Mouse (Mus musculus) ovary, postnatal 14 days (tissue): ENCODE data around the gene Cuedc1.
"Not testable (repeated sequence)": the region's sequence is repeated elsewhere in the genome, so short reads cannot be mapped to it uniquely, and the experiment has no call there.

Experiments
- DNase-seq: peaks from one replicate; pipeline ENCODE4 v3.0.0; 2022; ENCODE audit warnings: low spot score

Gene Cuedc1

DNA sequence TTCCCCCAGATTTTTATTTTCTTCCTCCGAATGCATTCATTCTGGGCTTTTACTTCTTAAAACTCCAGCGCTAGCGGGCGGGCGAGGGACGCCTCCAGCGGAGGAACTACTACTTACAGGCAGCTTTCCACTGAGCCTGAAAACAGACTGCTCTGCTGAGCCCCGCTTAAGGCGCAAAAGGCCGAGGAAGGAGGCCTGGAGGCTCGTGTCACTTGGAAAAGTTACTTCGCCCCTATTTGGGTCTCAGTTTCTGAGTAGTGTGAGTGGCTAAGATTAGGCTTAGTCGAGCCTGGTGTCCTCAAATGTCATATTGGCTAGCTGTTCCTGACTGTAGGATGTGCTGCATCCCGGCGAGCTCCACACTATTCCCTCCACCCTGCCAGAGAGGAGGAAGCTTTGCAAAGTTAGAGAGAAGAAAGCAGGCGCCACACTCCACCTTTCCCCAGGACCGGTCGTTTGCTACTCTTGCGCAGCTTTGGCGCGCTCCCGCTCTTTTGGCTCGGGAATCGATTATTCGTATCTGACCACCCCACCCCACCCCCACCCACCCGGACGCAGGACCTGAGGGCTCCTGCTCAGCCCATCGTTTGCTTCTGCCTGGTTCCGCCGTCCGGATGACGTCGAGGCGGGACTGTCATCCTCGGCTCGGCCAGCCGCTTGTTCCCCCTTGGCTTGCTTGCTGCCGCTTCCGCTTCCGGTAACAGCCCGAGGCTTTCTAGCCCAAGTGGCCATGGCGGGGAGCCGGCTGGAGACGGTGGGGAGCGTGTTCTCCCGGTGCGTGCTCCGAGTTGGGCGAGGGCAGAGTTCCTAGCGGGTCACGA is 106.1 kb downstream of the Cuedc1 start, which contains the start of gene Mrps23:
Gene Mrps23, plus strand, starts transcription at position 677 of the 821 bp plus-strand sequence.
- peak; percentile 82 for DNase-seq

DNA sequence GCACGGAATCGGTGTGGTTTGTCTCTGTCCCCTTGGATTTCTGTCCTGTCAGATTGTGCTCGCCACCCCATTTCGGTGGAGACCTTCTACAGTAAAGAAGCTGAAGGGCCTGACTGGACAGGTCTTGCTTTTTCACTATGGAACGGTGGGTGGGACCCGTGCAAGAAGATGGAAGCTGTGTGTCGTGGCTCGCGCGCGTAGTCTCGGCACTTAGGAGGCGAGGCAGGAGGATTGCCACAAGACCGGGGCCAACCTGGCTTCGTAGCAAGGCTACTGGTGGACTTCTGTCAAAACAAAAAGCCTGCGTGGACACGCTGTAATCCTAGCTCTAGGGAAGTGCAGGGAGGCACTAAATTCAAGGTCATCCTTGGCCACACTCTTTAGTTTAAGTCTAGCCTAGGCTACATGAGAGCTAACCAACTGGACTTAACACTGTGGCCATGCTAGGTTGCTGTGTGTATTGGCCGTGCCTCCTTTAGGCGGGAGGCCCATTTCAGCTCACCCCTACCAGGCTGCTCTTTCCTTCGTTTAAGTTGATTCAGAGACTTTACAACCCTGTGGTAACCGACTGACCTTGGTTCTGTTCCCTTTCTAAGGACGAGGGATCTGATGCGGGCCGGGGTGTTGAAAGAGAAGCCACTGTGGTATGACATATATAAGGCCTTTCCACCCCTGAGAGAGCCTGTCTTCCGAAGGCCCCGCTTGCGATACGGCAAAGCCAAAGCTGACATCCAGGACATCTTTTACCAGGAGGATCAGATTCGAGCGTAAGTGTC is 106.9 kb downstream of the Cuedc1 start:
- no peak for DNase-seq

DNA sequence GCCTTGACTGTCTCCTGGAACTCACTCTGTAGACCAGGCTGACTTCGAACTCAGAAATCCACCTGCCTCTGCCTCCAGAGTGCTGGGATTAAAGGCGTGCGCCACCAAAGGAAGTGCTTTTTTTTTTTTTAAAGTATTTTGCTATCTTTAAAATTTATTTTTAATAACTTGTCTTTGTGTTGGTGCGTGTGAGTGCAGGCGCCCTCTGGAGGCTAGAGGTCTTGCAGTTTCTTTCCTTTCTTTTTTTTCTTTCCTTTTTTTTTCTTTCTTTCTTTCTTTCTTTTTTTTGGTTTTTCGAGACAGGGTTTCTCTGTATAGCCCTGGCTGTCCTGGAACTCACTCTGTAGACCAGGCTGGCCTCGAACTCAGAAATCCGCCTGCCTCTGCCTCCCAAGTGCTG is 108.7 kb downstream of the Cuedc1 start:
- DNase-seq: not testable (repeated sequence)

DNA sequence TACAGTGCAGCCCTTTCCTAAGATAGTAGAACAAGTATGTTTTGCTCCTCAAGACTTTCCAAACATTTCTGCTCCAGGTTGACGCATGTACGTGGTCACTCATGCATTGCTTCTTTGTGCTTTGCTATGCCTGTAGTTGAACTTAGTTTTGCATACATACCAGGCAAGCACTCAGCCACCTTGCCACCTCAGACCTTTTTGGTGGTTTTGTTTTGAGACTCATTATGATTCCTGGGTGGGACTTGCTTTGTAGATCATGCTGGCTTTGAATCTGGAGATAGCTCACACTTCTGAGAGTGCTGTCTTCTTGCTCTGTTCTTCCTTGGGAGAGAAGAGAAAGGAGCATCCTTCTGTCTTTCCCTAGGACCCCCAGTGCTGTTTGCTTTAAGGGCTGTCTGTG is 109.8 kb downstream of the Cuedc1 start:
- DNase-seq: no peak

DNA sequence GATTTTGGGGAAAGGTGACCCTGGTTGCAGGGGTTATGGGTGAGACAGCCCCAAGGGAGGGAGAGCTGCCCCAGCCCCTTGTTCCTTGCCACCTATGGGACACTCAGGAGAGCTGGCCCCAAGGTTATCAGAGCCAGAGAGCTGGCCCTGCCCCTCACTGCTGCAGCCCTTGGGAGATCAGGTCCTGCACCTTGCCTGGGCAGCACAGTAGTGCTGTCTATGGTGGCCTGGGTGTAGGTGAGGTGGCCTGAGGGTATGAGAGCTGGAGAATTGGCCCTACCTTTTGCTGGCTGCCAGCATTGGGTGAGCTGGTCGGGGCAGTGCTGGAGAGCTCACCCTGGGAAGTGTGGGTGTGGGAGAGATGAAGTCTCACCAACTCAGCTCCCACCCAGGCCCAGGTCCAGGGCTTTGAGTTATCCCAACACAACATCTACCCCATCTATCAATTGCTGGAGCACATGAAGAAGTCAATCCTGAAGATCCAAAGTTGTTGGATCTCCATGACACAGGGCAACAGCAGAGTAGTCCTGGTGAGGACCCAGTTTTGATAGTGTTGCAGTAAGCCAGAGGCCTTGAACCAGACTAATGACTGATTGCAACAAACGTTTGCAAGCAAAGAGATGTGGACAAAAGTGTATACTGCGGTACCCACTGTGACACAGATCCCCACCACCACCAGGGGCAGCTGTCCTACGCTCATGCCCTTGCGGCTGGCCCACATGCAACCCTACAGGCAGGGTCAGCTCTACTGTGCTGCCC is 114.1 kb downstream of the Cuedc1 start:
- DNase-seq: no peak

DNA sequence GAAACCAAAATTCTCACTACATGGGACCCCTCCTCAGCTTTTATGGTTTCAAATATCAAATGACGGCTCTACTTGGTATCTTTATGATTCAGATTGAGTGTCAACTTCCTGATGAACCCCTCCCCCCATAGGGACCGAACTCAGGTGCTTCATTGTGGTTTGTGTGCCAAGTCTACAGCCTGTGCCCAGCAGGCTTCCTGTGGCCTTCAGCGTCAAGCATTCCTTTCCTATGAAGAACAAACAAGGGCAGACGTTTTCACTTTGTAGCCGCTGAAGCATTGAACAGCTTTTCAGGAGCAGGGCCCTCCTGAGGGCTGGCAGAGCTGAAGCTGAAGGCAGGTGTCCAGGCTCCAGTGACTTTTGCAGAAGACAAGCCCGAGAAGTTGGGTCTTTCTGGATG is 115.9 kb downstream of the Cuedc1 start:
- no peak for DNase-seq

DNA sequence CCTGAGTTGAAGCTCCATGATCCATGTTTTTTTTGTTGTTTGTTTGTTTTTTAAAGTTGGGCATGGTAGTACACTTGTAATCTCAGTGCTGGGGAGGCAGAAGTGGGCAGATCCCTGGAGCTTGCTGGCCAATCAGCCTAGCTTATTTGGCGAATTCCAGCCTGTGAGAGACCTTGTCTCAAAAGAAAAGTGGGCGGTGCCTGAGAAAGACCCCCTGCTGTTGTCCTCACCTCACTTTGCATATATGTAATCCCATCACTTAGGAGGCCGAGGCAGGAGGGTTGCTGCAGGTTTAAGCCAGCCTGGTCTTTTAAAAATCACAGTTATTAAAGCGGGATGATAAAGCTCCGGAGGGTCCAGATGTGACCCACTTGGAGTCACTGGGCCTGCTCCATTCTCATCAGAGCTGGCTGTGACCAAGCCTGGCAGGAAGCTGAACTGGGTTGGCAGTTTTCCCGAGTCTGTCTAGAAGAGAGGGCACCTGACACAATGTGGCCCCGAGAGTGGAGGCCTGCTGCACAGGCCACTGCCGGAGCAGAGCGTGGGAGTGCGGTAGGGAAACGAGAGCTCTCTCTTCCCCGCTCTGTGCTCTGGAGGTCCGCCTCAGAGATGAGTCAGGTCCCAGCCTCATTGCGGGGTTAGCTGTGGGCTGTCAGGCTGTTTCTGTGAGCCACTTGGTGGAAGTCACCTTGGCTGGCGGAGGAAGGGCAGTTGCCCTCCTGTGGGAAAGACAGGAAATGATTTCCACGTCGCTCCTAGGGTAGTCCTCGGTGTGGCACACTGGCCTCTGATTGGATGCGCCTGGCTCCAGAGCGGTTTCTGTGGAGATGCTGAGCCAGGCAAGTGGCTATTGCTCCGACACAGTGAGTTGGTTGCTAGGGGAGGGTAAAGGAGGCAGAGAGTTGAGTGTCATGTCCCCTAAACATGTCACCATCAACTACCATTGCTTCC is 117.3 kb downstream of the Cuedc1 start:
- DNase-seq: no peak

DNA sequence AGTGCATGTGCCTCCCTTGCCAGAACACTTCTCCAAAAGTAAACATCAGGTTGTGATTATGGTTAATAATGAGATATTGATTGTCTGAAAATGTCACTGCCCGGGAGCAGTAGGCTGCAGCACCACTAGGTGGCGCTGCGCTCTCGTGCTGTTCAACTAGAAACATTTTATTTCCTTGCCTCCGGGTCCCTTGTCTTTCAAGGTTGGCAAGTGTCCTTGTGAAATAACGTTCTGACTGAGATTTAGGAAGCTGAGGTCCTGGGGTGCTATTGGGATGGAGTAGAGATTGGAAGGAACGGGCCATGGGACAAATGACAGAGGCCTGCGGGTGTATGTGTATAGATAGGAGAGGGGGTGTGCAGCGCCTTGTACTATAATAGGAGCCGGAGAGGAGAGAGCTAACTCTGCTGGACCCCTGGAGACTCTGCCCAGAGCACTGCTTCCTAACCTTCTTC is 118.4 kb downstream of the Cuedc1 start:
- no peak for DNase-seq

DNA sequence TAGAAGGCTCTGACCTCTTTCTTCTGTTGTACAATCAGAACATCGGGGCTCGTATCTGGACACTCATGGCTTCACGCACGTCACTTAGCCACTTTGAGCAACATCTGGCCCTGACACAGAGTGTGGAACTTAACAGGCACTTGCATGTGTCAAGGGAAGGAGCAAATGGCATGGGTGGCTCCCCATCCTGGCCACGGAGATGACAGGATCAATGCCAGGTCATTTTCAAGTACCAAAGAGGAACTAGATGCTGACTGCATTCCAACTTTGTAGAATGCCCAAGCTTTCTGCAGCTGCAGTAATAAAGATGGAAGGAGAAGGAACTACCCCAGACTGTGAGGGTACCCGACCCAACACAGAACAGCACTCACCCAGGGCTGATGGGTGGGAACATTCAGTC is 120.3 kb downstream of the Cuedc1 start:
- no peak for DNase-seq

DNA sequence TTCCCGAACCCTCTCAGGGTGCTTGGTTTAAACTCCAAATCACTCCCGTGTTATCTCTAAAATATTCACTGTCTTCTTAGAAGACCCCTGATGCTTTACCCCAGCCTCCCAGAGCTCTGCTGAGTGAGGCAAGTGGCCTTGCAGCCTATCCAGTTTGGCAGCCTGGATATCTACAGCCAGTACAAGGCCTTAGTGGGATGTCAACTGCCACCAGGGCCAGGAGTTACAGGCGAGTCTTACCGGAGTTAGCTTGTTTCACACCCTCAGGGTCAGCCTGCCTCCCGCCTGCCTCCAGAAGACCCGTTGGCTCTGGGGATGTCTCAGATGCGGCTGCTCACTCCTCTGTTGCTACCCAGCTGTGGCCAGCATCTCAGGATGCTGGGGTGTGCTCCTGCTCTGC is 120.7 kb downstream of the Cuedc1 start:
- DNase-seq: no peak

DNA sequence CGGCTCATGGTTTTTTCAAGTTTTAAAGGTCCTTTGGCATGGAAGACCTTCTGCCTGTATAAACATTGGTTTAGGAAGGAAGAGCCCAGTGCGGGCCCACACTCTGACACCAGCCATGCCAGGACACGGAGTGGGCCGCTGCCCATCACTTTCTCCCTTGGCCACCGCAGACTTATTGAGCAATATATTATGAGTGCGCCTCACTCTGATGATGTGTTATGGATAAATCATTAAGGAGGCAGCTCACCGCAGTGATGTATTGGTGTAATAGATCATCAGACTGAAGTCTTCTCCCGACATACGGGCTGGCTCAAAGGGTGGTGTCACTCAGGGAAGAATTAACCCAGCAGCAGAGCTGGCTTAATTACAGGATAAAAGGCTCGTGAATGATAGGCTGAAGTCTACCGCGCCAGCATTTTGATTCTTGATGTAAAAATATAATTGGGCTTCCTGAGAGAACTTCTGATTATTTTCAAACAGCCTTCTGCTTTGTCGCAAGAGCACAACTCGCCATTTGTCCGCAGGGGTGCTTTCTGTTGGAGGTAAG is 124.1 kb downstream of the Cuedc1 start:
- DNase-seq: no peak

DNA sequence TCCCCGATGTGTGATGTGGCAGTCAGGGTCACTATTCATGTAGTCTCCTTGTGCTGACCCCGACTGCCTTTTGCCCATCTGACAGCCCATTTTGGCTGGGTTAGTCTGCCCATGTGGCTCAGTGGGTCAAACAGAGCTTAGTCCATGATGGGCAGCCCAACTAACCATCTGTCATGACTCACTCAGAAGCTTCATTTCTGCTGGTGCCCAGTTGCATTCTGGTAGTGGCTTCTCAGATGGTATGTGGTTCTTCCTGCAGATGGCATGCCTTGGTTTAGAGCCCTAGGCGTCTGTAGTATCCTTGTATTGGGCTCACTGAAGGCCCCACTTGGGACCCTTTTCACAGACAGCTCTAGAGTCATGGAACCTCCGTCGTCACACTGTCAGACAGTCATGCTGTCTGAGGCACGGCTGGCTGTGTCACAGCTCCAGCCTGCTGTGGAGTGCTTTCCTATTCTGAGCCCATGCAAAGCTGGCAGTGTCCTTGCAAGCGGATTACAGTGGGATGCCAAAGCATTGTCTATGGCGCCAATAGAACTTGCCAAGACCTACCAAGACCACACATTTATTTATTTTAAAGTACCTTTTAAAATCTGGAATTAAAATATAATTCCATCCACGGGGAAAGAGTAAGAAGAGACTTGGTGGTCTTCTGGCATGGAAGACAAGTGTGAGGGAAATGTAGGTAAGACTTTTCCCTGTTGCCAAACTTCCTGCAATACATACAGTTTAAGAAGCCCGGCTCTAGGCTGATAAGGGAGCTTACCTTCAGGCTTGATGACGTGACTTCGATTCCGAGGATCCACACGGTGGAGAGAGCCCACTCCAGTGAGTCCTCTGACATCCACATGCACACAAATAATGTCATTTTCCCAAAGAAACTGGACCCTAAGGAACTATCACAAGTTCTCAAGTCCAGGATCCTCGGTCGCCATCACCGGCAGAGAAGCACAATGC is 129.4 kb downstream of the Cuedc1 start:
- no peak for DNase-seq

DNA sequence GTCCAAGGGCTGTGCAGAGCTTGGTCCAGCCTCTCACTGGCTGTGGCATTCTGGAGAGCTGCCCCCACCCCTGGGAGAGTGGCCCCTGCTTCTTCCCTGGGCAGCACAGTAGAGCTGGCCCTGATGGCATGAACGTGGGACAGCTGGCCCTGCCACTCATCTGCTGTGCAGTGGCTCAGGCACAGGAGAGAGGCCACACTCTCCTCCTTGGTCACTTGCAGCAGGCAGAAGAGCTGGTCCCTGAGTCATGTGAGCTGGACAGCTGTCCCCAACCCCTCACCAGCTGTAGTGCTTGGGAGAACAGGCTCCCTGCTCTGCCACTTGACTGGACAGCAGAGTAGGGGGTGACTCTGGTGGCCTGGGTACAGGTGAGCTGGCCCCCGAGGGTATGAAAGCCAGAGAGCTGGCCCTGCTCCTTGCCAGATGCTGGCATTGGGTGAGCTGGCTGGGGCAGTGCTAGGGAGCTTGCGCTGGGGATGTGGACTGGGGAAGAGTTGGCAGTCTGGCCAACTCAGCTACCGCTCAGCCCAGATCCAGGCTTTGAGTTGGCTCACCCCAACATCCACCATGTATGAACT is 133.4 kb downstream of the Cuedc1 start:
- DNase-seq: no peak

DNA sequence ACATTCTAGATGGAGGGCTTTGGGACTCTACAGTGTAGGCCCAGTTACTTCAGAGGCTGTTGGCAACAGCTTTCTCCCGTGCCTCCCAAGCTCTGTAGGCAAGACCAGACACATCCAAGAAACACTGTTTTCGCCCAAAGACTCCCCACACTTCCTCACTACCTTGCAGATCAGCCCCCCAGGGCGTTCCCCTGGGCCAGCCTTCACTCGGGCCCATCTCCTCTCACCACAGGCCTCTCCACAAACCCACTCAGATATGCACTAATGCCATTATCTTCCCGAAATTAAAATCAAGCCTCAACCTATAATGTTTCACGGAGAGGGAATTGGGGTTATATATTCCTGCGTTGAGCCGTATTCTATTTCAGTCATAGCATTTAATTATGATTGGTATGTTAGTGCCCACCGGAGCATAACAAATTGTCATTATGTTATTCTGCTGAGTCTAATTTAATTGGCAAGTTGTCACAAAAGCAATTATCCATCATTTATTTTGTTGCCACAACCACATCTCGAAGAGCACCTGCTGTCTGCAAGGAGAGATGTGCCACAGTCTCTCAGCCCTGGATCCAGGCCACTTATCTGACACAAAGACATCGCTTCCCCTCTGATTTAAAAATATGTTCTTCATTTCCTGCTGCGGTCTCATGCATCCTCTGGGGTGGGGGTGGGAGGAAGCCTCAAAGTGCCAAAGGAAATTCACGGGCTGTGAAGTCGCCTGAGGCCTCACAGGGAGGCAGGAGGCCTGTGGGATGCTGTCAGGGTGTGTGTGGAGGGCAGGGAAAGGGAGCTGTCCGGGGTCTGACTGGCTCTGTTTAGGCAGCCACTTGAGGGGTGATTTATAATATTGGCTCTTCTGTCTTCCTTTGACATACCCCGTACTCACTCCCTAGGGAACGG is 135.9 kb downstream of the Cuedc1 start:
- DNase-seq: no peak

DNA sequence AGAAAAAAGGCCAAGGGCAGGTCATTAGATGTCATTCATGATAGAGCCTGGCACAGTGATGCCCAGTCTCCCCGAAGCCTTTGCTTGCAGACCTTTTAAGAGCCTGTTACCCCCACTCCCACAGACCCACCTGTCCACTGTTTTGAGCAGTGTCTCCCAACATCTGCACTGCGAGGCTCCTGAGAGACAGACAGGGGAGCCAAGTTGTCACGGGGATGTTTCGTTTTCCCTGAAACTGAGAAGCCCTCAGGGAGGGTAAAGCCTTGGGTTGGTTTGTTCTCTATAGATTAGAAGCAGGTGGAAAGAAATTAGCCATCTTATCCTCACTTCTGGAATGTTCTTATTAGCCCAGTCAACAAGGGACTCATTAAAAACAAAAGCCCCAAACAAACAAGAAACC is 136.9 kb downstream of the Cuedc1 start:
- no peak for DNase-seq

DNA sequence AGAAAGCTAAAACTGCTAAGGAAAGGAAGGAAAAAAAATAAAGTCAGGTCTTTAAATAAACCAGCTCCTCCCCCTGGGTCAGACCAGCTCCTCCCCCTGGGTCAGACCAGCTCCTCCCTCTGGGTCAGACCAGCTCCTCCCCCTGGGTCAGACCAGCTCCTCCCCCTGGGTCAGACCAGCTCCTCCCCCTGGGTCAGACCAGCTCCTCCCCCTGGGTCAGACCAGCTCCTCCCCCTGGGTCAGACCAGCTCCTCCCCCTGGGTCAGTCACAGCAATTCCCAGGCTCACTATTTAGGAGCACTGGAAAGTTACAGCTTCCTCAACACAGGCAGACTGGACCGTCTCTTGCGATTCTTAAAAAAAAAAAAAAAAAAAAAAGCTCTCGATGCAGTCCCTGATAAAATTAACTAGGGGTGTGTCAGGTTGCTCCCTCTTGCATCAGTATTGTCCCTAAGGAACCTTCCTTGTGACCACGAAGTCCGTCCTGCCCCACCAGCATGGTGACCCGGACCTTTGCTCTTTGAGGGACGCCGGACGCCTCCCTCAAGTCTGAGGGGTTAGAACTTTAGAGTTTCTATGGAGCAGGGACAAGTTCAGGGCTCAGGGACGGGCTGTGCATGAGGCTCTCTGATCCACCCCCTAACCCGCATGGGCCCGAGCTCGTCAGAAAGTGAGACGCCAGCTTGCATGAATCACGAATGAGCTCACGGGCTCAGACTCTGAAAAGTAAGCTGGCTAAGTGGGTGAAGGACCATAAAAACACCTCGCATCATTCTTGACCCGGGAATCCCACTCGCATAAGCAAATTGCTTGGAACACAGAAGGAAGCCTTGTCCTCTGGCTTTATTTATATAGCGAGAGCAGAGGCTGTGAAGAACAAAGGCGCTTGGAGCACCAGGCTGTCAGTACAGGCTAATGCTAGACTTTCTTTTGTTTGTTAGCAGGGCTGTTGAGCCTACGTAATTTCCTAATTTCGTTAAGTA is 137.7 kb downstream of the Cuedc1 start:
- no peak for DNase-seq

DNA sequence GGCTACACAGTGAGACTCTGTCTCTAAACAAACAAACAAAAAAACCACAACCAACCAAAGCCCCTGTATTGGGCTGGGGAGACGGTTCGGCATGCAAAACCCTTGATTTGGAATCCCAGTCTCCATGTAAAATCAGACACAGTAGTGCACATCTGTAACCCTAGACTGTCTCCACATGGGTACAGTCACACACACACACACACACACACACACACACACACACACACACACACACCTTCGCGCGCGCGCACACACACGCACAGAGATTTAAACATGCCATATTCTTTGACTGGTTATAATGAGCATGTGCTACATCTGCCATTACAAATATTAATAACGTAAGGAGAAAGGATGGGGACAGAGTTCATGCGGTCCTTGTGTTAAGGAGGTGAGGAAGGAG is 142.4 kb downstream of the Cuedc1 start:
- no peak for DNase-seq
